Mouse (Mus musculus) right cerebral cortex, postnatal 10 days (tissue): ENCODE results near the gene Plg.
A peak's percentile ranks its signal among the peaks of the same experiment; 100 is the strongest.

Experiments
- DNase-seq, 2 experiments: peaks; one replicate each; pipeline ENCODE4 v3.0.0; 2021; ENCODE audit warnings: low spot score in 2 of 2

Gene Plg

DNA sequence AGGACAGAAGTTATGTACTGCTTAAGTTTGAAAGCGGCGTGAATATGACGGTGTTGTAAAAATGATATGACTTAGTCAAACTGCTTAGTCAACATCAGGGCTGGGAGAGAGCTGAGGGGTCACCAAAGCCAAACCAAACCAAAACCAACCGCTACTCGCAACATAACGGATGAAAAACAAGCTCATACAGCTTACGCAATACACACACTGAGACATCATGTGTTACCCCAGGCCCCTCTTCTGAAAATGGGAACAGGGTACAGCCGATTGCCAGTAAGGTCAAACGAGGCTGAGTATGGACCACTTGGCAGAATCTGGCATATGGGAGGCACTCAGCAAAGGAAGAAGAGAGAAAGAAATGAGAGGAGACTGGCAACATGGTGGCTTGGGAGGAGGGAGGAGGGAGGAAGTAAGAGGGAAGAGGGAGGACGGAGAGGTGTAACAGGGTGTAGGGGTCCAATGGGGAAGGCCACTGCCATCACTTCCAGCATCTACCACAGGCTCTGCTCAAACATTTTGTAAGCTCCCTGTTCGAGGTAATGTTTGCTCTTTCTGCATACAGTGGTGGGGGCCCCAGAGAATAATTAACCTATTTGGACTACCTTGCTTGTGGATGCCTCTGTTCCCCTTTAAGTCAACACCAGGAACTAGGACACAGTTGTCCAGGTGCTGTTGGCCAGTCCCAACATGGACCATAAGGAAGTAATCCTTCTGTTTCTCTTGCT lies at the start of gene Plg:
Gene Plg, plus strand, starts transcription at position 628 of the 725 bp plus-strand sequence.
- DNase-seq: no peak

DNA sequence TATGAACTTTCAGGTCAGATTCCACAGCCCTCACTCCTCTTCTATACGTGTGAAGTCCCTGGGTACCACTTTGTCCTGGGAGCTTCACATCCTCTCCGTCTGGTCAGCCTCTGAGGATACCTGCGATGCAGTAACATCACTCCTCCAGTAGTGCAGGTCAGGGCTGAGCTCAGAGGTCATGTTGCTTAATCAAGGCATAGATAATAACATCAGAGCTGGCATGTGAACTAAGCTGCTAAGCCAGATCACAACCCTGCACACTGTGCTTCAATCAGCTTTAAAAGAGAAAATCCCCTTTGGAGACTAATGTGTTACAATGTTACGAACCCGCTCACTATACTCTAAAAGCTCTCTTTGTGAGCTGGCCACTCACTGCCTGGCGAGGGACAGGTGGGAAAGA lies 43.3 kb upstream of the Plg start:
- no peak for DNase-seq

DNA sequence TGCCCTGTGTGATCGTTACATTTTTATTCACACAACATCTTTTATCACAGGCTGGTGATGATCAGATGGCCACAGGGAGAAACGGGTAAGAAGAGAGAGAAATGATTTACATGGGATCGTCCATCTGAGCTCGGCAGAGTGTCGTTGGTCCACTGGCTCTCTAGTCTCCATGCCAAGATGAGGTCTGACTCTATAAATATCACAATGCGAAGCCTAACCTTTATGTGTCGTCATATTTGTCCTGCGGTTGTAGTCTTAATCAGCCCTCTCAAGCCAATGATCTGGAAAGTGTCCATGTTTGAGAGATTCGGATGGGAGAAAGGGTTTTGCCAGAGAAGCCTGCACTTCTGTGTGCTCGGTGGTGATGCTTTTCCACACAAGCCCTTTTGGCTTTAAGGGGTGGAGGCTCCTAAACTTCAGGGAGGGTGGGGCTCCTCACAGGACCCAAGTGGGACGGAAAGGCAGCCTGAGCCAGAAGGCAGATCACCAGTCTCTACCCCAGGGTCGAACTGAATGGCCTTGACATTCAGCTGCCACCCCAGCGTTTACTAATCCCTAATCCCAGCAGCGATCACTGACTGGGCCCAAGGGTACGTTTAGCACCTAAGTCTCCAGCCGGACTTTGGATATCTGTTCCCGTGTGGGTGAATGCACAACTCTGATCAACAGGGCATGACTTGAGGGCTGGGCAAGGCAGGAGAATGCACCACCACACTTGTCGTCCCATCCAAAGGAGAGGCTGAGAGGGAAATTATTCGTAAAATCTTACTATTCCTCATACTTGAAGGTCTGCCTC lies 42.1 kb upstream of the Plg start:
- no peak for DNase-seq

DNA sequence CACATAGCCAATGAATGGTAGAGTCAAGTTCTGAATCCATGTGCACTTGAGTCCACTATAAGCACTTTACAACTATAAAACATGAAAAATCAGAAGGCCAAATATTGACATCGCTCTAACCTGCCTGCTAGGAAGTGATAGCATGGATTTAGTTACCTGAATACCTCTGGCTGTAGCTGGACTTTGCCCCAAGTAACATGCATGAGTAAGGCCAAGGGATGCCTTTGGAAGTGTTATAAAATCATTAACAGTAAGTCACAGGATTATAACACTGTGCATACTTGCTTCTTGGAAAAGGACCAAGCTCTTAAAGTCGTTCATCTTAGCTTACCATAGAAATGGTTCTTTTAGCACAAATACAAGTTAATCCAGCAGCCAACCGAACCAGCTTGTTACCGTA lies 41.3 kb upstream of the Plg start:
- DNase-seq: no peak

DNA sequence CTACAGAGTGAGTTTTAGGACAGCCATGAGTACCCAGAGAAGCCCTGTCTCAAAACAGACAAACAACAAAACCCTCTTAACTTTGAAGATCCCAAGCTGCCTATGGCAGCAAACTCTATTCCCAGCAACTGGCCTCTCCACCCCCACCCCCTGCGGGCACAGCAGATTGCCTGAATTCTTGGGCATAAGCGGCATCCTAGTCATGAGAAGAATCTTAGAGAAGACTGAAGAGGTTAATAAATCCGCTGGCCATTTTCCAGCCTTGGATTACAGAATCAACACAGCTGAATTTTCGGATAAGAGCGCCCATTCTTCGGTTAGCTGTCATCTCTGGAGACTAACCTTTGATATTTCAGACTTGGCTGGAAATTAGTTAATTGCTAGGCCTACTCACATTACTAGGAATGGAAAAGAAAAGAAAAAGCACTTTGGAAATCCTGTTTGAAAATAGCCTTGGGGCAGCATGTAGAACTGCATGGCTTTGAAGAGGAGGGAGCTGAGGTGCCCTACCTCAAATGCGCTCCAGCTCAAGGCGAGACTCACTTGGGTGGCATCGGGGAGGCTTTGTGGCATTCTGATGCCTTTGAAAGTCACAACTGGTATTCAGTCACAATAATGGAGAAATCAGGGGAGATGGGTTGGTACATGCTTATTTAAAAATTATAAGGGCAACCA lies 34.6 kb upstream of the Plg start:
- no peak for DNase-seq

DNA sequence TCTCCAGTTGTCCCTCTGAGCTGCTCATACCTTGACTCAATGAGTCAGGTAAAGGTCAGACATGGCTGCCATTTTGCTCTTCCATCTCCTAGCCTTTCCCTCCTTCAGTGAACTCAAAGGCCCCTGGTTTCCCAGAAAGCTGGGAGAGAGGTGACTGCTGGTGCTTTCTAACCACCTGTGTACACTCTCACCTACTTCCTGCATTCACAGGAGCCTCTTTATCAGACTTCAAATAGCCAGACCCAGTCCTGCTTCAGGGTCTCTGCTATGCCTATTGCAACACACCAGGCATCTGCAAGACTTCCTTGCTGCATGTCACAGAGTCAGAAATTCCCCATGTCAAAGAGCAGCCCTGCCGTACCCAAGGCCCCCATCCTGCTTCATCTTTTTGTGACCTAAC lies 30.9 kb upstream of the Plg start:
- no peak for DNase-seq

DNA sequence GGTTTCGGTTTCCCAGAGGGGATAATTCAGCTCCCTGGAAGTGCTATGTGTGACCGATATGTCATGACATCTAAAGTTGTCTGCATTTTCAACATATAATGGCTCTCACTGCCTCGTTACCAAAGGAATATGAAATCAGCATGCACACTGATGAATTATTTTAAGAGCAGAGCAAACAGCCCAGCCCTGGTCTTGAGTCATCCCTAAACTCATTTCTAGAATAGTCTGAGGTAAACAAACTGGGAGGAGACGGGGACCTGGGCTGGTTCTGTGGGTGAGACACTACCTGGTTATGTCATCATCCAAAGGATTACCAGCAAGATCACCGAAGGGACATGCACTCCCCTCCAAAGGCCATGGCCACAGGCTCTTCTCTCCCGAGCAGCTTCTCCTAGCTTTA lies 26.8 kb upstream of the Plg start:
- DNase-seq: no peak

DNA sequence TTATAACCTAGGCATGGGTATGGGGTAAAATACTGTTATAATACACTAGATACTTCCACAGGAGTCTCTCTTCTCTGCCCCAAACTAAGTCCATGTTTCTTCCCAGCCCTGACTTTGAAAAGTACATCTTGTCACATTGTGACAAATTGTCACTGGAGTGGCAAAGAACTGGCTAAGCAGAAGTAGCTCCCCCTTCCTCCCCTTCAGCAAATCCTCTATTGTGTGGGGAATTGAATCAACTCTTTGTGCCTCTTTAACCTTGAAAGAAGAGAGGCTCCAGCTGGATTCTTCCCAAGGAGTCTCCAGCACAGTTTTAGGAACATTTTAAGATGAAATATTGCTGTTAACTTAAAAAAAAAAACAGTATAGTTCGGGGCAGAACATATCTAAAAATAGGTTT lies 25.6 kb upstream of the Plg start:
- DNase-seq: no peak

DNA sequence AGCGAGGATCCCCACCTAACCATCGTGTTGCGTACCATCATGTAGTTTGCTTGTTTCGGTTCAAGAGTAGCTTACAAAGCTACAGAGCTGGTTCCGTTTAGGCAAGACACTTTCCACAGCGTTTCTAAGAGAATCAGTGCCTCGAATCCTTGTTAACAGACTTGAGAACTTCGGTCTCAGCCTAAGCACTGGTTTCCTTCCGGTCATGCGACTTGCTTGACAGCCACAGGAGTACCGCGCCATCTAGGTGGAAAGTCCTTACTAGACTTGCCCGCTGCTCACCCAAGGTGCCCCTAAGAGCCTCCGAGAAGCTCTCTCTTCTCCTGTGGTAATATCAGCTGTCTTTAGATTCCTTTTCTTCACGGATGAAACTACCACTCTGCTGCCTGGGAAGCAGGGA lies 18.5 kb upstream of the Plg start:
- no peak for DNase-seq

DNA sequence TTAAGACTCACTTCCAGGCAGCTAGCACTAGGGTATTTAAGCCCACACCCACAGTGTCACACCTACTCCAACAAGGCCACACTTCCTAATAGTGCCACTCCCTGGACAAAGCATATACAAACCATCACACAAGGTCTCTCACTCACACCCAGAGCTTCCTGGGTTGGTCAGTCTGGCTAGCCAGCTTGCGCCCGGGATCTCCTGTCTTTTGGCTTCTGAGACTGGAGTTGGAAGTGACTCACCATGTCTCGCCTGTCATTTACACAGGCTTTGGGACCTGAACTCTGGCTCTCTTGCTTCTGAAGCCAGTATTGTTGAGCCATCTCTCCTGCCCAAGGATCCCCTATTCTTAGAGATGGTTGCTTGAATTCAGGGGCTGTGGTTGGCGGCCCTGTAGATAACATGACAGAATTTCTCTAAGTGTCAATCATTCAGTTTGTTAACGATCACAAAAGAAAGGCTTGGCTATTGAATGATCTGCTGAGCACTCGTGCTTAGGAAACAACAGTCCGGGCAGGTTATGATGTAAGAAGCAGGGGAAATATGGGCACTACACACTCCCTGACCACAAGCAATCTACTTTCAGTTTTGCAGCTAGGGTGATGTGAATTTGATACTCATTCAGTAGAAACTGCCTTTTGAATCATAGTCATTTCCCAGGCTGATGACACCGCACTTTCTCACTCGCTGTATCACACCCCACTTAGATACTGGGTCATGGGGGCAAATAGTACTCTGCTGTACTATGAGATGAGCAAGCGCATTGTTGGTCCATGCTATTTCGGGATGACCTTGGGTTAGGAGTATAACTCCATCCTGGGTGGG lies 14.6 kb upstream of the Plg start:
- no peak for DNase-seq

DNA sequence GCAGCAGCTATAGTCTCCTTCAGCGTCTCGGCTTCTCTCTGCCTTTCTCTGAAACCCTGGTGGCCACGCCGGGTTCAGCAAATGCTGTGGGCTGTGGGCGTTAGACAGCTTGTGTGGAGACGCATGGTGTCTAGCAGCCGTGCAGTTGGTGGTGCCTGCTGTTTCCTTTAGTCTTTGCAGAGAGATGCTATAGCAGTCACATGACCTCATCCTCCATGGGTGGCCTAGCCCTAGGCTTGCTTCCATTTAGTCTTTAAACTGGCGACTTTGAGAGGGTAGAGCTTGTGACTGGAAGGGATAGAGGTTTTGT lies 14.0 kb upstream of the Plg start:
- DNase-seq: peak; percentile 54 to 59

DNA sequence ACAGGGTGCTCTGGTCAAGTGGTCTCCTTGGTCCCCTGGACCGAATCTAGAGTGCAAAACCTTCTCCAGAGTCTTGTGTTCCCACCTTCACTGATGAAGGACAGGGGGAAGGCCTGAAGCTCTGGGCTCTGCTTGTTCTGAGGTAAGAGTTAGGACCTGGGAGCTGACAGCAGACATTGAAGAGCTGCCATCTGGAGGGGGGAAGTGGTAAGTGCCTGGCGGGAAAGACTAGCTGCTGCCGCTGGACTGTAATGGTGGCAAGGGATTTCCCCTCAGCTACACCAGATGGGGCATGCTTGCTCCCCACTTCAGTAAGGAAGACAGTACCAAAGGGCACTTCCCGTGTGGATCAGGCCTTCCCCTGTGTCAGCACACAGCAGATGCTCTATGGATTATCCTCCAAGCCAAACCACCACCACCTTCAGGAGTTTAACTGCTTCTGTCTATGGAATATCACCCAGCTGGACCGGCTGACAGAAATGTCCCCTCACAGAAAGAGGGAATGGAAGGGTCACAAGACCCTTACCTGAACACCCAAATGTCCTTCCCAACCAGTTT lies 11.0 kb upstream of the Plg start:
- DNase-seq: peak; percentile 67 to 76

DNA sequence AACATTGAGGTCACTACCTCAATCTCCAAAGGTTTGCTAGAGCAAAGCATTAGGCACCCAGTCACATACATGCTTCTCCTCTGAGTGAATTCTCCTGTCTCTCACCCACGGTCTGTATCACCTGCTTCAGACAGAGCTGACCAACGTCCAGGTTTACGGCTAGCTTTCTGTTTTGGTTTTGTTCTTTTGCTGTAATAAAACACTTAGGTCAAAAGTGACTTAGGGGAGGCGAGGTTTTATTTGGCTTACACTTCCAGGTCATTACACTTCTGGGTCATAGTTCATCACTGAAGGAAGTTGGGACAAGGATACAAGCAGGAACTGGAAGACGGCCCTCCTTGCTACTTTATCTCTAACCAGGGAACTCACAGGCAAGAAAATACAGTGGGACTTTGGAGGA lies 9.0 kb upstream of the Plg start:
- DNase-seq: no peak

DNA sequence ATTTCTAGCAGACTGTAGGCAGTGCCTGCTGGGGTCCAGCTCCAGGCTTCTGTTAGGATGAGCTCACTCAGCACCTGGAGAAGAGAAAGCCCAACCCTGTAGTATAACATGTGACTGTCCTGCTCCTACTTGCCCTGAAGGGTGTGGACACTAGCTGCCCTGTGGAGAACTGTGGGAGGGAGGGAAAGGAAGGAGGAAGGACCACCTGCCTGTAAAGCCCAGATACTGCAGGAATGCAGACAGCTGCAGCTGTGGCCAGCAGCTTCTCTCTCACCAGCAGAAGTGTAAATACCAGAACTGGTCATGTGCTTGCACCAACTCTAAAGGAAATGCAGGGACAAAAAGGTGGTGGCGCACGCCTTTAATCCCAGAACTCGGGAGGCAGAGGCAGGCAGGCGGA lies 8.1 kb upstream of the Plg start:
- DNase-seq: no peak

DNA sequence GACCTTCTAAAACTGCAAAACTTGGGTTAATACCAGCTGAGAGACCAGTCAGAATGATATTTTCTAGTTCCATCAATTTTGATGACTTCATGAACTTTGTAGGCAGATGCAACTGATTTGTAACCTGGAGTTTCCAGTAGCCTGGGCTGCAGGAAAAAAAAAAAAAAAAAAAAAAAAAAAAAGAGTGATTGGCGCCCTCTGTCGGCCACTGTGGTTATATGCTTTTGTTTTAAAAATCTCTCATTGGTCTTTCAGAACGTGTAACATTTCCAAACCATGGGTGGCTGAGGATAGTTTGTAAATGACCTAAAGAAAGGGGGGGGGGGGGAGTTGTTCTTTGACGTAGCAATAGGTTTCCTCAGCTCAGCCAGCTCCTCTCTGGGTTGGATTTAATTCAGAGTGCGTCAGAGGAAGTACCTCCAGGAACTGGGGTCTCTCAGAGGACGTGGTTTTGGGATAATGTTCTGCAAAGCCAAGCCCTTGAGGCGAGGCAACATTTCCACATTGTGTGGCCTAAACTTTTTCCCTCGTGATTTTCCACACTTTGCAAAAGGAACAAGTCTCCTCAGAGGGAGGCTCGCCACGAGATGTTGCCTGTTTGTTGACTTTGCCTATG lies 7.0 kb upstream of the Plg start:
- DNase-seq: no peak

DNA sequence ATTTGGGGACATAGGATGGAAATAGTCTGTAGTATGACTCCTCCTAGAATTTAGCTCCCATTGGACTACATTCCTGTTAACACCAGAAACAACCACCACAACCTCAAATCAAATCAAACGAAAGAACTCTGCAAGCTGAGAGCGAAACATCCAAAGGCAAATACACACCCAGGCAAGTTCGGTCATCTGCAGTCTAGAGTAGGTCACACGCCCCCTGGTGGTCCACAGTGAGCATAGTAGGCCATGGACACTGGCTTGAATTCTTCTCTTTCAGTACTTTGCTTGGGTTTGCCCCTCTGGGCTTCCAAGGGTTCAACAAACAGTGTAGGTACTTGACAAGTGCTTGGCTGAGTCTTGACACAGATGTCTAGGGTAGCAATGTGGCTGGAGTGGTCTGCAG lies 6.4 kb upstream of the Plg start:
- peak; percentile 70 to 72 for DNase-seq

DNA sequence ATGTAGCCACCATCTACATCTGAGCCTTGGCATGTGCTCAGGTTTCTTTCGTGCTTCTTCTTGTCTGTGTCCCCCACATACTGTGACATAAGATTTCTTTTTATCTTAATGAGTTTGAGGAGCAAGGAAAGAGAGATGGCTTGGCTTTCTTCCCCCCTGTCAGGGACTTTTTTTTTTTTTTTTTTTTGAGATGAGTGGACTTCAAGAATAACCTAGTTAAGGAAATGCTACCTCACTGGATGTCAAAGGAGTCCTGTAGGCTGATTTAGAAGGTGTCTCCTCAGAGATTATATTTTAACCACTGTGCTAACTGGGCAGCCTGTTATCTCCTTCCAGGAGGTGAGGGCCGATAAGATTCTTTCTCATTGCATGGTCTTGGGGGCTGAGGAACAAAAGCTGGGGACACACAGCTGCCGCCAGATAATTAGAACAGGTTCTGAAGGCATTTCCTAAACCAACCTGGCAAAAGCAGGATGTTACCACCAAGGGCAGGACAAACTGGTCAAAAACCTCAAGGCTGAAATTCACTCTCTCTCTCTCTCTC lies 4.7 kb upstream of the Plg start:
- no peak for DNase-seq

DNA sequence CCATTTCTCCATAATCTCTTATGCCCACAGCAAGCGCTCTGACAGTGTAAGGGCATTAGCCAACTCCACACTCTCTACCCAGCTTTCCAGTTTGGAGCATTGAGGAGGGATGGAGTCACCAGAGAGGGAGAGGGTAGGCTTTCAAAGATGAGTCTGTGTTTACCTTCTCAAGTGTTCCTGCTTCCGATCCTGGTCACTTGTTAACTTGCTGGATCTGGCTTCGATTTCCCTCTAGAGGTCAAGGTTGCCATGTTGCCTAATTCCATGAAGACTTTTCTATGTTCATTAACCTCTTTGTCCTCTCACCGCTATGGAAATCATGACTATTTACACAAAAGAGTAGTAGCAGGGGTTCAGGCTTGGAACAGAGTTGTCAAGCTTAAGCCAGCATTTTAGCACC lies 1.9 kb downstream of the Plg start:
- no peak for DNase-seq

DNA sequence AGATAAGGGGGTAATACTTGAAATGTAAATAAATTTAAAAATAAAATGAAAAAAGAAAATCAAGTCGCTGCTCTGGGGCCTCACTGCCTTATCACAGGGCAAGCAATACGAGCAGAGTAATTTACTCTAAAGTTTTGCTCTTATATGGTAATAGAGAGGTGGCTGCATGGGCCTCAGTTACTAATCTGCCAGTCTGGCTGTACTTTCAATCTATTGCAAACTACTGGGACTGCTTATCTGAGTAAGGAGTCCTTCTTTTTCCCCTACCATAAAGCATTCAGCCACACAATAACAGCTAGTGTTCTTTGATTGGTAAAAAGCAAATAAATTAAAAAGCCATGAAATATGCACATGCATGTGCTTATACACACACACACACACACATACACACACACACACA lies 3.2 kb downstream of the Plg start:
- DNase-seq: no peak

DNA sequence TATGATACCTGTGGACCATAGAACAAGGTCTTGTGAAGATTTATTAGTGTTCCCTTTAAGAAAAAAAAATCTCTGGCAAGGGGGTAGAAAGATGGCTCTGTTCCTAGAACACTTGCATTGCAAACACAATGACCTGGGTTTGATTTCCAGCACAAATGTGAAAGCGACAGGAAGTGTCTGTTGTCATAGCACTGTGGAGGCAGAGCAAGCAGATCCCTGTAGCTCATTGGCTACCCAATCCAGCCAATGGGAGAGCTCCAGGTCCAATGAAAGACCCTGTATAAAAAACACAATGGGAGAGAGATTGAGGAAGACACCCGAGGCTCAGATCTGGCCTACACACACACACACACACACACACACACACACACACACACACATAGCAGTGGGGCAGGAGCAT lies 4.1 kb downstream of the Plg start:
- no peak for DNase-seq
